Mouse (Mus musculus): ENCODE measurements around the gene Mvp. TPM values are rescaled to one million over a fixed set of nuclear protein-coding genes. Genes with fewer than 3 reads are reported as not detected.
A peak's percentile ranks its signal among the peaks of the same experiment; 100 is the strongest.

The Mvp gene
- polyA plus RNA-seq, 1 experiment from 2014 or later: 4.8 TPM

GRCm38 (mm10) chr7:127023896-127024690 is 9.7 kb upstream of the Mvp start:
- peak overlapping the region; percentile 89 for H3K9ac ChIP-seq
- no peak for ATAC-seq (ENCODE audit: low FRiP score, low read depth)
- H3K27me3 ChIP-seq: no peaks in the 10 kb centered on the region
- H3K27ac ChIP-seq (replicated peaks): peak overlapping the region; percentile 98
- peaks cover 70% of the 10 kb centered on the region for H3K4me1 ChIP-seq (replicated peaks)
- peak overlapping the region; percentile 74 for H3K4me3 ChIP-seq
- peaks cover 14% of the 10 kb centered on the region for H3K36me3 ChIP-seq
- H3K9me3 ChIP-seq: no peaks in the 10 kb centered on the region
- WGBS: 22% methylated on average over 19 of the region's 19 CpGs
- H3K4me2 ChIP-seq: peak overlapping the region; percentile 89

DNA sequence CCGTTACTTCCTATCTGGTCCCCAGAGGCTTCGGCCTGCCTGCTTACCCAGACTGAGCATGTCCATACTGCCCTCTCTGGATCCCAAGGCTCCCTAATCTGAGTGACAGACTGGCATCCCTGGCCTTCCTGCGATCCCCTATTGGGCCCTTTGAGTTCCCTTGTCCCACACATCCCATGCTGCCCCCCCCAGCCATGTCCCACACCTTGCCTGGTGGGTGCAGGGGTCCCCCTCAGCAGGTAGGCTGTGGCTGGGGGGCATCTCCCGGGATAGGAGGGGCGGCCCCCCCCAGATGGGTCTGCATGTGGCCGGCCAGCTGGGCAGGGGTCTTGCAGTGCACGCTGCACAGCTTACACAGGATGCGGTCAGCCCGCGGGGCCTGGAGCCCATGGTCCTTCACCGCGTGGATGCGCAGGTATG is 8.9 kb upstream of the Mvp start:
- H3K9me3 ChIP-seq: no peaks in the 10 kb centered on the region
- H3K27ac ChIP-seq (replicated peaks): peak overlapping the region; percentile 18; the same call in 1 of the 2 replicates
- peak overlapping the region; percentile 89 for H3K9ac ChIP-seq
- WGBS: 79% methylated on average over 13 of the region's 13 CpGs
- H3K4me2 ChIP-seq: peak overlapping the region; percentile 89
- H3K27me3 ChIP-seq: no peaks in the 10 kb centered on the region
- H3K36me3 ChIP-seq: peaks cover 14% of the 10 kb centered on the region
- peaks cover 74% of the 10 kb centered on the region for H3K4me1 ChIP-seq (replicated peaks)
- ATAC-seq (ENCODE audit: low FRiP score, low read depth): no peak
- peak overlapping the region; percentile 74 for H3K4me3 ChIP-seq

- Histone ChIP-seq H3K9me3 (no peaks in the 10 kb centered on the region), H3K4me2 (peak overlapping the region; percentile 89), H3K9ac (peak overlapping the region; percentile 89), H3K36me3 (peaks cover 14% of the 10 kb centered on the region), H3K27ac (replicated peaks) (peak overlapping the region; percentile 18; the same call in 1 of the 2 replicates), H3K27me3 (no peaks in the 10 kb centered on the region), H3K4me1 (replicated peaks) (peaks cover 74% of the 10 kb centered on the region), H3K4me3 (peak overlapping the region; percentile 74; the same call in 1 of the 2 replicates)
- ATAC-seq (ENCODE audit: low FRiP score, low read depth): no peak
- 79% methylated on average over 7 of the region's 7 CpGs for WGBS
Observed at GRCm38 (mm10) chr7:127022528-127023271, 8.3 kb upstream of the Mvp start.

DNA sequence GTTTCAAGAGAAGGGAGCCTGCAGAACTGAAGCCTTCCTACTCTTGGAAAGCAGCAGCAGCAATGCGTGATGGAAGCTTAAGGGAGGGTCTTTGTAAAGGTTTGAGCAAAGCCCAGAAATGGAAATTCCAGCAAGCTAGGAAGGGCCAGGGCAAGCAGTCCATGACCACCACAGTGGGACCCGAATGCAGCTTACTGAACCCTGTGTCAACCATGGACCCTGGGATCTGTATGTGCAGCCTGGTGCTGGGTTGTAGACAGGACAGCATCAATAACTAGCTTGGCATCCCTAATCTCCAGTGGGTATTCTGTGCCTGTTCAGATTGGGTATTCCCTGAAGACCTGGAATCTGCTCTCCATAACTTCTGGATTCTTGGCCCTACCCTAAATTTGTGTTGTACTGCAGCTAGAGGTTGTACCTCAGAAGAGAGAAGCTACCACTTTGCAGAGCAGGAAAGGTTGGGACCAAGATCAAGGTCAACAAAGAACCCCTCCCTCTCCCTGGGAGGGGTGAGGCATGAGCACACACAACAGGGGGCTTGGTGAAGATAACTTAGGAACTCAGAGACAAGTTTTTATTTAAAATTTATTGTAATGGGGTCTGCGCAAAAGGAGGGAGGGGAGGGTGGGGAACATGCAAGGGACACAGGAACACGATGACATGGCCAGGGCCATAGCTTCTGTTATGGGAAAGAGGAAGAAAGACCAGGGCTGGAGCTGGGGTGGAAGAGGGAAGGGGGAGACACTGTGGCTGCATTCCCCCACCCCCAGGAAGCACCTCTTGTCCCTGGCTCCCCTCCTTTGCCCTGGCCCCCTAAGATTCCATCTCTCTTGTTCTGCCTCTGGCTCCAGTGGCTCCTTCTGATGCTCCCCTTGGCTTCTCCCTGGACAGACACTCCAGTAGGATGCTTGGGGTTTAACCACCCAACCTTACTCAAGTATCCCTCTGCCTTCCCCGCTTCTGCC is 7.4 kb upstream of the Mvp start:
- H3K27ac ChIP-seq (replicated peaks): peak overlapping the region; percentile 81
- no peaks in the 10 kb centered on the region for H3K27me3 ChIP-seq
- no peaks in the 10 kb centered on the region for H3K9me3 ChIP-seq
- H3K4me2 ChIP-seq: peak overlapping the region; percentile 89
- peaks cover 75% of the 10 kb centered on the region for H3K4me1 ChIP-seq (replicated peaks)
- 36% methylated on average over 5 of the region's 5 CpGs for WGBS
- peak overlapping the region; percentile 74 for H3K9ac ChIP-seq
- no peak for ATAC-seq (ENCODE audit: low FRiP score, low read depth)
- peaks cover 14% of the 10 kb centered on the region for H3K36me3 ChIP-seq
- peak overlapping the region; percentile 44 for H3K4me3 ChIP-seq

GRCm38 (mm10) chr7:127020901-127021562 is 6.6 kb upstream of the Mvp start, which contains the start of the genes Gm42742 and Prrt2:
Gene Gm42742, minus strand, starts transcription at chr7:127021097.
Gene Prrt2, minus strand, starts transcription at chr7:127021211.
- WGBS: 1% methylated on average over 37 of the region's 37 CpGs
- H3K4me3 ChIP-seq: peak within 1 kb of the TSS; percentile 44
- H3K4me1 ChIP-seq (replicated peaks): peaks cover 78% of the 10 kb centered on the region
- H3K9me3 ChIP-seq: no peaks in the 10 kb centered on the region
- peak within 1 kb of the TSS; percentile 81 for H3K27ac ChIP-seq (replicated peaks)
- ATAC-seq (ENCODE audit: low FRiP score, low read depth): peak; percentile 21; the same call in 1 of the 2 replicates
- peaks cover 14% of the 10 kb centered on the region for H3K36me3 ChIP-seq
- peak within 1 kb of the TSS; percentile 84 for H3K4me2 ChIP-seq
- no peaks in the 10 kb centered on the region for H3K27me3 ChIP-seq
- peak within 1 kb of the TSS; percentile 74 for H3K9ac ChIP-seq

DNA sequence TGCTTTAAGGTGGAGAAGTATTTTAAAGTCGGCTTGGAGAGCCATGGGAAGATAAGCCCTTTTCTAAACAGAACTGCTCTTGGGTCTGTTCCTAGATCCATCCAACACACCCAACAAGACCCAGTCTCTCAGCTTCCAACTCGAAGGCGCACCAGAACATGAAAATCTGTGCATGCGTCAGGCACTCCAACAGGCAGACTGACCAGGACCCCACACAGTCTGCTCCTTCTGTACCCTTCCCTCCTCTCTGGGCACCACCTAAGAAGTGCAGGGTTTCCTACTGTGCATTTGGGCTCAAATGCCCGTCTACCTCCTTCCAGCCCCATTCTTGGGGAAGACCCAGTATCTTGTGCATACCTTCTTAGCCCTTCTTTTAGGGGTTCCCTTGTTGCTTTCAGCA is 6.1 kb upstream of the Mvp start:
- H3K4me1 ChIP-seq (replicated peaks): peaks cover 84% of the 10 kb centered on the region
- no peaks in the 10 kb centered on the region for H3K27me3 ChIP-seq
- ATAC-seq (ENCODE audit: low FRiP score, low read depth): no peak
- peak overlapping the region; percentile 84 for H3K4me2 ChIP-seq
- H3K9me3 ChIP-seq: no peaks in the 10 kb centered on the region
- peaks cover 17% of the 10 kb centered on the region for H3K36me3 ChIP-seq
- H3K27ac ChIP-seq (replicated peaks): peak overlapping the region; percentile 81
- WGBS: 31% methylated on average over 5 of the region's 5 CpGs
- peak overlapping the region; percentile 74 for H3K9ac ChIP-seq
- peak overlapping the region; percentile 44 for H3K4me3 ChIP-seq

- ATAC-seq (ENCODE audit: low FRiP score, low read depth): no peak
- peak overlapping the region; percentile 44 for H3K4me3 ChIP-seq
- WGBS: 56% methylated on average over 3 of the region's 3 CpGs
- no peaks in the 10 kb centered on the region for H3K9me3 ChIP-seq
- peaks cover 22% of the 10 kb centered on the region for H3K36me3 ChIP-seq
- no peaks in the 10 kb centered on the region for H3K27me3 ChIP-seq
- peak overlapping the region; percentile 81 for H3K27ac ChIP-seq (replicated peaks)
- peak overlapping the region; percentile 74 for H3K9ac ChIP-seq
- peak overlapping the region; percentile 84 for H3K4me2 ChIP-seq
- H3K4me1 ChIP-seq (replicated peaks): peaks cover 87% of the 10 kb centered on the region
Observed at GRCm38 (mm10) chr7:127020031-127020430, 5.6 kb upstream of the Mvp start.

DNA sequence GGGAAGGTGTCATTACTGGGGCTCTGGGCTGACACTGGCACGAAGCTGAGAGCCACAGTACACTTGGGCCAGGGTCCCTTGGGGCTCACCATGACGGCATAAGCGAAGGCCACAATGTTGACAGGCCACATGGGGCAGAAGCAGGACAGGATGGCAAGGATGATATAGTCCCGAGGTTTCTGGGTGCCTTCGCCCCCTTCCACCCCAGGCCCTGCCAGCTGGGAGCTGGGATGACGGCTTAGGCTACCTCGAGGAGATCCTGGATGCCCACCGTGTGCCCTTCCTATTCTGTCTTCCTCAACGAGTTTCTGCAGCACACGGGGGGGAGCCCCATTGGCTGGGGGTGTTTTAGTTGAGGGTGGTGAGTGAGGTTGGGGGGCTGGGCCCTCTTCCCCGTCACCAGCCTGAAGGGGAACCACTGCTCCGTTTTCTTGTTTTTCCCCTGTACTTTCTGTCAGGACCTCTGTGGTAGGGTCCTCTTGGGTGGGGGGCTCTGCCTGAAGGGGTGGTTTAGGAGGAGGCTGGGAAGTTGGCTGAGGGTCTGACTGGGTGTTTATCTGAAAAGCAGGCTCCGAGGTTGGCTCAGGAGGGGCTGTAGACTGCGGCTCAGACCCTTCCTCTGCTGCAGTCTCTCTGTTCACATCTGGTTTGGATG is 5.0 kb upstream of the Mvp start:
- Histone ChIP-seq H3K9ac (peak overlapping the region; percentile 74), H3K36me3 (peaks cover 25% of the 10 kb centered on the region), H3K27me3 (no peaks in the 10 kb centered on the region), H3K27ac (replicated peaks) (no peak overlapping the region), H3K4me2 (peak overlapping the region; percentile 84), H3K9me3 (no peaks in the 10 kb centered on the region), H3K4me1 (replicated peaks) (peaks cover 87% of the 10 kb centered on the region), H3K4me3 (peak overlapping the region; percentile 44)
- ATAC-seq (ENCODE audit: low FRiP score, low read depth): no peak
- WGBS: 74% methylated on average over 14 of the region's 14 CpGs

DNA sequence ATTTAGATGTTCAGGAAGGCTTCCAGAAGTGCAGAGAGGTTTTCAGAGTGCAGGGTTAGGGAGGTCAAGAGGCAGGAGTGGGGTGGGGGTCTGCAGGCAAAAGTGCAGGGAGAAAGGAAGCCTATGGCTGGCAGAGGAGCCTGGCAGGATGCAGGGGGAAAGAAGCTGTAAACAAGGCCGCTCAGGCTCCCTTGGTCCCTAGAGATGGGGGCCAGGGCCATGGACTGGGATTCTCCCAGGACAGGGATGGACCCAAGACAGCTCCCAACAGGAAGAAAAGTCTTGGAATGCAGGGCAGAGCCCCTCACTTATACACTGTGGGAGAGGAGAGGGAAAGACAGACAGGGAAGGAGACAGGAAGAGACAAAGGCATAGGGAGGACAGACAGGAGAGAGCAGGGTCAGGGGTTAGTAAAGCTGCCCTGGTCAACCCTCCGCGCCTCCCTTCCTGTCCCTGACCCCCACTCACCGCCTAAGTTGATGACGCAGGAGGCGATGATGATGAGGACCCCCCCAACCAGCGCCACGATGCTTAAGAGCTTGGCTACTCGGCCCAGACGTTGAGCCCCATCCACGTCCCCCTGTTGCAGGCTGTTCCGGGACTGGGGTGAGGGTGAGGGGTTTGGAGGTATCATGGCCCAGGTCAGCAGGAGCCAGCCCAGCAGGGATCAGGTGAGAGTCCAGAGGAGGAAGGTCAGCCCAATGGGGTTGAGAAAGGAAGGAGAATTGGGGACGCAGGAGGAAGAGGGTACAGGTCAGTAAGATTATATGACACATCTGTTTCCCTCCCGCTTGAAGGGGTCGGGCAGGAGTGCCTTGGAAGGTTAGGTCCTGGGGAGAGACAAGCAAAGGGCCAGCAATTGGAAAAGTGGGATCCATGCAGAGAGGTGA is 4.2 kb upstream of the Mvp start:
- ATAC-seq (ENCODE audit: low FRiP score, low read depth): no peak
- Histone ChIP-seq H3K4me3 (peak overlapping the region; percentile 44; the same call in 1 of the 2 replicates), H3K27ac (replicated peaks) (peak overlapping the region; percentile 95; the same call in 1 of the 2 replicates), H3K4me1 (replicated peaks) (peaks cover 85% of the 10 kb centered on the region), H3K36me3 (peaks cover 31% of the 10 kb centered on the region), H3K4me2 (peak overlapping the region; percentile 84), H3K9ac (peak overlapping the region; percentile 41; the same call in 1 of the 2 replicates), H3K27me3 (no peaks in the 10 kb centered on the region), H3K9me3 (no peaks in the 10 kb centered on the region)
- 88% methylated on average over 15 of the region's 15 CpGs for WGBS

- Histone ChIP-seq H3K9ac (peak overlapping the region; percentile 41), H3K9me3 (no peaks in the 10 kb centered on the region), H3K27ac (replicated peaks) (peak overlapping the region; percentile 95), H3K4me3 (no peak overlapping the region), H3K27me3 (no peaks in the 10 kb centered on the region), H3K4me2 (peak overlapping the region; percentile 84), H3K4me1 (replicated peaks) (peaks cover 78% of the 10 kb centered on the region), H3K36me3 (peaks cover 32% of the 10 kb centered on the region)
- 62% methylated on average over 6 of the region's 6 CpGs for WGBS
- no peak for ATAC-seq (ENCODE audit: low FRiP score, low read depth)
Observed at GRCm38 (mm10) chr7:127017950-127018345, 3.5 kb upstream of the Mvp start.

Measured in hindbrain, embryonic 15.5 days (tissue).